Mouse (Mus musculus) stomach, postnatal 0 days (tissue): ENCODE measurements around the gene Kalrn.

ENCODE experiments used
- CTCF ChIP-seq: IDR thresholded peaks from 2 replicates; pipeline ENCODE4 v1.5.1; 2016; ENCODE audit warnings: antibody characterized with exemption, low read depth, mild to moderate bottlenecking, moderate library complexity
- EP300 ChIP-seq: optimal IDR thresholded peaks from 2 replicates; pipeline ENCODE3; 2016; ENCODE audit warnings: antibody characterized with exemption

- no peak for TF ChIP-seq EP300
- TF ChIP-seq CTCF: no peak
Observed at GRCm38 (mm10) chr16:34395221-34395811, 178.0 kb downstream of the Kalrn start.
